Mouse (Mus musculus): ENCODE data around the gene Gpc5.

DNA sequence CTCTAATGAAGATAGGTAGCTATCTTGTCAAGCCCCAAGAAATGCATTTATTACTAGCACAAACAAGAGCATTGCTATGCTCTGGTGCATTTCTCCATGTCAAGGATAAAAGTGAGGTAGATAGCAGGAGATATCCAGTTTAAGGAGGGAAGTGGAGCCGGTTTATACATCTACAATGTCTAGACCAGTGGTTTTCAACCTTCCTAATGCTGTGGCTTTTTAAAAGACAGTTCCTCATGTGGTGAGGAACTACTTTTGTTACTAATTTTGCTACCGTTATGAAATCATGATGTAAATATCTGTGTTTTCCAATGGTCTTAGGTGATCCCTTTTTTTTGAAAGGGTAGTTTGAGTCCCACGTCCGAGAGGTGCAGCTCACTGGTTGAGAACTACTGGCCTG lies 37.8 kb upstream of the Gpc5 start:
- TF ChIP-seq POLR2A (IDR thresholded peaks at IDR 0.05; ENCODE audit: extremely low read depth, insufficient read depth, low read length) = no peak
- TF ChIP-seq CTCF (IDR thresholded peaks at IDR 0.05; ENCODE audit: low read depth, low read length) = no peak
